Mouse (Mus musculus) urinary bladder, postnatal 10 days (tissue): Measurements from ENCODE around the gene Amhr2.

Source experiments
- DNase-seq: peaks from one replicate; pipeline ENCODE4 v3.0.0; 2022; ENCODE audit warnings: low spot score

The Amhr2 gene

DNA sequence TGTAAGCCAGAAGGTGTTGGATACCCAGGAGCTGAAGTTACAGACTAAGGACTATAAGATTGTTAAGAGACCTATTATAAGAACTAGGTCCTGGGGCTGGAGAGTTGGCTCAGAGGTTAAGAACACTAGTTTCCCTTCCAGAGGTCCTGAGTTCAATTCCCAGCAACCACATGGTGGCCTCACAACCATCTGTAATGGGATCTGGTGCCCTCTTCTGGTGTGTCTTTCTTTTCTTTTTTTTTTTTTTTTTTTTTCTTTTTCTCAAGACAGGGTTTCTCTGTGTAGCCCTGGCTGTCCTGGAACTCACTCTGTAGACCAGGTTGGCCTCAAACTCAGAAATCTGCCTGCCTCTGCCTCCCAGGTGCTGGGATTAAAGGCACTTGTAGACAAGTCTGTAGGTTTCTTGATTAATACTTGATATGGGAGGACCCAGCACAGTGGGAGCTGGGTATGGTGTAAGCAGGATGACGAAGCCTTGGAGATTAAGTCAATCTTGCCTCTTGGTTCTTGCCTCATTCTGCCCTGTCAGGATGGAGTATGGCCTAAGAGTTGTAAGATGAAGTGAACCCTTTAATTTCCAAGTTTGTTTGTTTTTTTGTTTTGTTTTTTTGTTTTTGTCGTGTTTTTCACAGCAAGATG, 21.4 kb upstream of the Amhr2 start:
- no peak for DNase-seq

DNA sequence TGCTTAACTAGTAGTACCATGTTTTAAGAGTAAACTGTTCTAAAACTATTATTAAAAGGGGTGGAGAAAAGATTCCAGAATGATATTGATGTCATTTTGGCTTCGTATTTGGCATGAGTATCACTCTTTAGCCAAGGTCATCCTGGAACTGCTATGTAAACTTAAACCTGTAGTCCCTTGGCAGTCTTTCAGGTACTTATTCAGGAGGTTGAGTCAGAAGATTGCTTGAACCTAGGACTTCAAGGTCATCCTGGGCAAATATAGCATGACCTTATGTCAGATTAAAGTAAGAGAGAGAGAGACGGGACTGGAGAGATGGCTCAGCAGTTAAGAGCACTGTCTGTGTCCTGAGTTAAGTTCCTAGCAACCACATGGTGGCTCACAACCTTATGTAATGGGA, 20.5 kb upstream of the Amhr2 start:
- DNase-seq: no peak

- no peak for DNase-seq
These were observed 18.2 kb upstream of the Amhr2 start for GRCm38 (mm10) chr15:102426963-102427362.

- no peak for DNase-seq
These were observed 13.1 kb upstream of the Amhr2 start for GRCm38 (mm10) chr15:102432046-102432445.

GRCm38 (mm10) chr15:102433173-102433572, 12.0 kb upstream of the Amhr2 start:
- no peak for DNase-seq

GRCm38 (mm10) chr15:102442490-102442889, 2.7 kb upstream of the Amhr2 start:
- peak; percentile 56 for DNase-seq

DNA sequence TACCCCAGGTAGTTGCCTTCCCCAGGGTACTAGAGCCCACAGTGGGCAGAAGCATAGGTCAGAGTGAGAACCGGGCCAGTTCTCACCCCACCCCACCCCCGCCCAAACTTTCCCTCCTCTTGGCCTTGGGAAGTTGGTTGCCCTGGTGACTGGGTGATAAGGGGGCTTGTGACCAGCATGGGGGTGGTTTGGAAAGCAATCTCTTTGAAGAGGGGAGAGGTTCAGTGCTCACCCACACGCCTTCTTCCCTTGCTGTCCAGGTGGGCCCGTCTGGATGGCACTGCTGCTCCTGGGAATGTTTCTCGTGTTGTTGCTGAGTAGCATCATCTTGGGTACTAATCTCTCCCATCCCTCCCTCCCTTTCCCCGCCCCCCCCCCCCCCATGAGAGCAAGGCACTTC, 1.3 kb downstream of the Amhr2 start:
- no peak for DNase-seq

DNA sequence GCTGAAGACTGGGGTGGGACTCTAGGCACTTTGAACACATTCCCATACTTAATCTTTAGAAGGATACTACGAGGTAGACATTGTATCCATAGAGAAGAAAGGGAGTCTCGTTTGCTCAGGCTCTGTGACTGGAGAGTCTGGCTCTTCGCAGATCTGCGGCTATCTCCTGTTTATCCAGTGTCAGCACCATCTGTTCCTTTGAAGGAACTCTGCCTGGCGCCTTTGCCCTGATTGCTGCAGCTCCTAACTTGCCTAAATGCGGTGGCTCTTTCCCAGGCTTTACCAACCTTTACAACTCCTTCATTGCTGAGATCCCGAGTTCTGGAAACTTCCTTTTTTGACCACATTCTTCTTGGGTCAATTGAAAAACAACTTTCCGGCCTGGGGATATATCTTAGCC, 4.2 kb downstream of the Amhr2 start:
- no peak for DNase-seq

GRCm38 (mm10) chr15:102450928-102451327, 5.8 kb downstream of the Amhr2 start:
- no peak for DNase-seq

DNA sequence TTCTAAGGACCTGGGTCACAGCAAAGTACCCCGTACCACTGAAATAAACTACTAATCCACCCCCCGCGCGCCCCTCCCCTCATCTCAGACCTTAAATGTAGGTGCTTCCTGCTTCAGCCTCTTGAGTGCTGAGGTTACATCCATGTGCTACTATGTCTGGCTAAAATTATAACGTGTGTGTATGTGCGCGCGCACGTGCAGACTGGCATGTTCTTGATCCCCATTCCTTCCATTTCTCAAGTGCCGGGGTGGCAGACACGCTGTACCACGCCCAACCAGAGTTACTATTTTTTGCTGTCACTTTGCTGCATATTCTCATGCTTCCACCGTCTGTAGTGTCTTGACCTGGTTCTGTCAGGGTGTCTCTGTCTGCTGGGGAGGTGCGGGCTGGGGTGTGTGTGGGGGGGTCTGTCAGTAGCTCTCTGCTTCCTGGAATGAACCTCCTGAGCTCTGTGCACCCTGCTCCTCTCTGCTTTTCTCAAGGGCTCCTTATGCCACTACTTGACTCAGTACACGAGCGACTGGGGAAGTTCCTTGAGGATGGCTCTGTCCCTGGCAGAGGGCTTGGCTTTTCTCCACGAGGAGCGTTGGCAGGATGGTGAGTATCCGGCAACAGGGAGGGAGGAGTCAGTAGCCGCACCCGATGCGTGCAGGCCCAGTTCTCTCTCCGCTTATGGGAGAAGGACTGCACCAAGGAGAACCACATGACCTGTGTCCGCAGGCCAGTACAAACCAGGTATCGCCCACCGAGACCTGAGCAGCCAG, 6.7 kb downstream of the Amhr2 start:
- no peak for DNase-seq

DNA sequence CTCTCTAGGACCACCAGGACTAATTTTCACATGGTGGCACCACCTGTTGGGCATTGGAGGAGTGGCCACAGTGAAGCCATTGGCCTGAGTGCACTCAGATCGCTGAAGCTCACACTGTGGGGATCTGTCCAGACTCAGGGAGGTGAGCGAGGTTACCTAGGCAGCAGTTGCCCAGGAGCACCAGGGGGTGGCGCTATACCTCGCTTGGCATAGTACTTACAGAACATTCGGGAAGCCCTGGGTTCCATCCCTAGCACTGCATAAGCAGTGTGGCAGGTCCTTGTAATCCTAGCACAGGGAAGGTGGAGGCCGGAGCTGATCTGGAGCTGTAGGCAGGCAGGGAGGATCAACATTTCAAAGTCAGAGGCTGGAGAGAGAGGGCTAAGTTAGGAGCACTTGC, 10.8 kb downstream of the Amhr2 start:
- DNase-seq: no peak

DNA sequence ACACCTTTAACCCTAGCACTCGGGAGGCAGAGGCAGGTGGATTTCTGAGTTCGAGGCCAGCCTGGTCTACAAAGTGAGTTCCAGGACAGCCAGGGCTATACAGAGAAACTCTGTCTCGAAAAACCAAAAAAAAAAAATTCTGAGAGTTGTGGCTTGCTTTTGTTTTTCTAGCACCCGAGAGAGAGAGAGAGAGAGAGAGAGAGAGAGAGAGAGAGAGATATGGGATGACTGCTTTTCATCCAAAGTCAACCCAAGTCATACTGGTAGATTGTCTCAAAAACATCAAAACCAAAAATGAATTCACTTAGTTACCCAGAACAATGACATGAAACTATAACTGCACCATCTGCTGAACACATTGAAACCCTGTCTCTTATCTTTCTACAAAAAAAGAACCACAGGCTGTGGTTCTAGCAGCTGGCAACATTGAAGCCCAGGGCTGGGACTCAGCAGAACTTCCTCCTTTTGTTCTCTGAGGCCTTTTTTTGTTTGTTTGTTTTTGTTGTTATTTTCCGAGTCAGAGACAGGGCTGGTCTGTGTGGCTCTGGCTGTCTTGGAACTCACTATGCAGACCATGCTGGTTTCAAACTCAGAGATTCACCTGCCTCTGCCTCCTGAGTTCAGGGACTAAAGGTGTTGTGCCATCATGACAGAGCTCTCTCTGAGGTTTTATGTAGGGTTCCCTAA, 13.0 kb downstream of the Amhr2 start:
- DNase-seq: no peak

DNA sequence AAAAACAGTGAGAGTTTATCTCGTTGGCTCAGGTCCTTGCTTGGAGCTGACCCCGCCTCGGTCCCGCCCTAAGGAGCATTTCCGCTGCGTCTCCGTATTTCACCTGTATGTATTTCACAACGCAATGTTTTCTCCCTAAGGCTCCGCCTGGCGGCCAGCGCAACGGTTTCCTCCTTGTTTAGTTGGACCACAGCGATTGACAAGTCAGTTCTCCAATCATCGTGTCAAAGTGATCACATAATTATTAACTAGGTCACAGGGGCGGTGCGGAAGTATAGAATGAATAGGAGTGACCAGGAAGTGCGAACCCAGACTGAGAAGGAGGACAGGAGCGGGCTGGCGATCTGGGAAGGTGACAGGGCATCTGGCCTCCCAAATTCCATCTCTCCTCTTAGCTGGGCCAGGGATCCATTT, 13.7 kb downstream of the Amhr2 start, which contains the start of gene Prr13:
Gene Prr13, plus strand, starts transcription at position 125 of the 414 bp plus-strand sequence.
- peak; percentile 67 for DNase-seq

- no peak for DNase-seq
These were observed 14.2 kb downstream of the Amhr2 start for GRCm38 (mm10) chr15:102459381-102459780.

DNA sequence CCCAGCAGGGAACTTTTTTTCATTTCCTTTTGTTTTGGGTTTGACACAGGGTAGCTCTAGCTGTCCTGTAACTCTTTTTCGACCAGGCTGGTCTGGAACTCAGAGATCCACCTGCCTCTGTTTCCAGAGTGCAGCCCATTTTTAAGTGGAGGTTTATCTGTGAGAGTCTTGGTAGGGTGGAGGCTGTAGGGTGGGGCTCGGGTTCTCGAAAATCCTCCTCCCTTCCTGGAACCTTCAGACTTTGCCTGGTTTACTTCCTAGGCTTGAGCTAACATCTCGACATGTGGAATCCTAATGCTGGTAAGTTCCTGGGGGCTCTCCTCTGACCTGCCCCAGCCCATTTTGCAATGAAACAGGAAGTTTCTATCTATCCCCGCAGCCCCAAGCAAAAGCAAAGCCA, 14.7 kb downstream of the Amhr2 start:
- no peak for DNase-seq

DNA sequence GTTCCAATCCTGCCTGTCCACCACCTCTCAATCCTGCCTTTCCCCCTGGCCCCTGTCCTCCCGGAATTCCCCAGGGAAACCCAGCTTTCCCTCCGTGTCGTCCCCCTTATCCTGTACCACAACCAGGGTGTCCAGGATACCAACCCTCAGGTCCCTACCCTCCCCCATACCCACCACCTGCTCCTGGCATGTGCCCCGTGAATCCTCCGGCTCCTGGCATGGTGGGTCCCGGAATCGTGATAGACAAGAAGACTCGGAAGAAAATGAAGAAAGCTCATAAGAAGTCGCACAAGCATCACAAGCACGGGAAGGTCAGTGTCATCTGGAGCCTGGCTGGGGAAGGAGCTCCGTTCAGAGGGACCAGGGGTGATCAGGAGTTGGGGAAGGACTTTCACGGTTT, 15.2 kb downstream of the Amhr2 start:
- DNase-seq: no peak

- no peak for DNase-seq
These were observed 15.8 kb downstream of the Amhr2 start for GRCm38 (mm10) chr15:102460971-102461370.

GRCm38 (mm10) chr15:102461430-102462075, 16.4 kb downstream of the Amhr2 start:
- no peak for DNase-seq

- DNase-seq: no peak
These were observed 18.5 kb downstream of the Amhr2 start for GRCm38 (mm10) chr15:102463666-102464065.

GRCm38 (mm10) chr15:102468675-102469370, 23.7 kb downstream of the Amhr2 start:
- no peak for DNase-seq

GRCm38 (mm10) chr15:102470183-102470604, 25.0 kb downstream of the Amhr2 start, which contains the start of gene Pcbp2:
Gene Pcbp2 (plus strand): TSS chr15:102470539.
- peak; percentile 78 for DNase-seq
